Mouse (Mus musculus) CH12.LX (cell line): ENCODE measurements at regions not wholly inside any gene's neighbourhood (a gene's known extent, or its start where the extent isn't known, plus 50 kb on each side); places are given as distances from the start of the nearest gene placed in this dataset.

Experiments used
- DNase-seq: peaks from one replicate; pipeline ENCODE4 v3.0.0-alpha.2; 2013; ENCODE audit errors: extremely low read depth
- H3K27ac ChIP-seq: 2 replicates; pipeline ENCODE4 v1.5.1; 2012; ENCODE audit warnings: low read depth, mild to moderate bottlenecking, control low read depth, moderate library complexity; ENCODE audit not compliant: insufficient read depth
- H3K27me3 ChIP-seq: replicated peaks from 2 replicates; pipeline ENCODE3; 2012; ENCODE audit warnings: inconsistent platforms
- H3K36me3 ChIP-seq, 2 experiments: replicated peaks in 1 of 2; 2 replicates each; pipeline versions ENCODE3 to v1.6.1; 2012; ENCODE audit warnings: inconsistent platforms in 1 of 2, low read length in 1 of 2, mild to moderate bottlenecking in 1 of 2, mixed read lengths in 1 of 2, moderate library complexity in 1 of 2; ENCODE audit not compliant: control insufficient read depth in 1 of 2, insufficient read depth in 1 of 2
- H3K4me1 ChIP-seq, 2 experiments: 2 replicates each; pipeline ENCODE4 v1.6.1; 2012; ENCODE audit warnings: inconsistent platforms in 1 of 2, moderate library complexity in 1 of 2; ENCODE audit not compliant: insufficient read depth in 2 of 2, control insufficient read depth in 1 of 2
- H3K4me2 ChIP-seq: 2 replicates; pipeline ENCODE4 v1.6.1; 2012; ENCODE audit warnings: low read depth, mild to moderate bottlenecking, control low read depth; ENCODE audit not compliant: poor library complexity, insufficient read depth, severe bottlenecking
- H3K4me3 ChIP-seq, 3 experiments: fragments of 150-350 bp in 1 of 3; sonication (generic) in 1 of 3; replicated peaks in 1 of 3; 2 replicates each; pipeline versions ENCODE3 to v1.5.1; 2011 to 2012; ENCODE audit warnings: low read depth in 2 of 3, low read length in 2 of 3, mild to moderate bottlenecking in 2 of 3, moderate library complexity in 2 of 3, control low read depth in 1 of 3, improper control_type of control experiment in 1 of 3, inconsistent platforms in 1 of 3, mixed read lengths in 1 of 3; ENCODE audit not compliant: poor library complexity in 1 of 3
- H3K79me2 ChIP-seq: replicated peaks from 2 replicates; pipeline ENCODE4 v1.6.1; 2012; ENCODE audit warnings: mild to moderate bottlenecking, moderate library complexity; ENCODE audit not compliant: control insufficient read depth, poor library complexity, insufficient read depth, severe bottlenecking; ENCODE audit errors: extremely low read depth
- H3K9ac ChIP-seq: 2 replicates; pipeline ENCODE4 v1.6.1; 2012; ENCODE audit warnings: low read depth, mild to moderate bottlenecking, control low read depth, moderate library complexity; ENCODE audit not compliant: insufficient read depth
- H3K9me3 ChIP-seq: replicated peaks from 2 replicates; pipeline ENCODE3; 2012; ENCODE audit warnings: low read length, inconsistent platforms, mixed read lengths
- CHD2 ChIP-seq: IDR thresholded peaks from 2 replicates; pipeline ENCODE4 v1.6.1; 2011; ENCODE audit warnings: low read length, improper control_type of control experiment
- ELF1 ChIP-seq: IDR thresholded peaks from 2 replicates; pipeline ENCODE4 v1.6.1; 2014; ENCODE audit warnings: low read depth, mild to moderate bottlenecking, inconsistent platforms, low read length, improper control_type of control experiment
- IRF4 ChIP-seq: IDR thresholded peaks from 2 replicates; pipeline ENCODE4 v1.6.1; 2014; ENCODE audit warnings: low read depth, mild to moderate bottlenecking, inconsistent platforms, low read length, improper control_type of control experiment
- JUN ChIP-seq: IDR thresholded peaks from 2 replicates; pipeline ENCODE4 v1.6.1; 2011; ENCODE audit warnings: low read depth, mild to moderate bottlenecking, low read length, improper control_type of control experiment, moderate library complexity; ENCODE audit not compliant: insufficient read depth
- MAX ChIP-seq: IDR thresholded peaks from 2 replicates; pipeline ENCODE4 v1.6.1; 2011; ENCODE audit warnings: low read length, improper control_type of control experiment
- MAZ ChIP-seq: IDR thresholded peaks from 2 replicates; pipeline ENCODE4 v1.6.1; 2012; ENCODE audit warnings: low read depth, mild to moderate bottlenecking, inconsistent platforms, low read length, improper control_type of control experiment, moderate library complexity
- MEF2A ChIP-seq: IDR thresholded peaks from 2 replicates; pipeline ENCODE4 v1.6.1; 2014; ENCODE audit warnings: low read depth, mild to moderate bottlenecking, inconsistent platforms, low read length, improper control_type of control experiment, borderline replicate concordance
- MXI1 ChIP-seq: IDR thresholded peaks from 2 replicates; pipeline ENCODE4 v1.6.1; 2011; ENCODE audit warnings: mild to moderate bottlenecking, low read depth, low read length, improper control_type of control experiment
- MYC ChIP-seq: IDR thresholded peaks from 2 replicates; pipeline ENCODE4 v1.6.1; 2011; ENCODE audit warnings: low read depth, mild to moderate bottlenecking, improper control_type of control experiment, low read length
- NRF1 ChIP-seq: IDR thresholded peaks from 2 replicates; pipeline ENCODE4 v1.6.1; 2014; ENCODE audit warnings: low read depth, mild to moderate bottlenecking, inconsistent platforms, low read length, improper control_type of control experiment, moderate library complexity
- POLR2AphosphoS2 ChIP-seq: IDR thresholded peaks from 2 replicates; pipeline ENCODE4 v1.6.1; 2011; ENCODE audit warnings: low read depth, low read length, improper control_type of control experiment
- RCOR1 ChIP-seq: conservative IDR thresholded peaks from 2 replicates; pipeline ENCODE4 v1.6.1; 2012; ENCODE audit warnings: low read depth, mild to moderate bottlenecking, inconsistent platforms, low read length, improper control_type of control experiment
- TCF12 ChIP-seq: IDR thresholded peaks from 2 replicates; pipeline ENCODE4 v1.6.1; 2014; ENCODE audit warnings: low read depth, mild to moderate bottlenecking, inconsistent platforms, low read length, improper control_type of control experiment
- UBTF ChIP-seq: IDR thresholded peaks from 2 replicates; pipeline ENCODE4 v1.6.1; 2012; ENCODE audit warnings: low read depth, mild to moderate bottlenecking, inconsistent platforms, low read length, improper control_type of control experiment, moderate library complexity
- ZKSCAN1 ChIP-seq: IDR thresholded peaks from 2 replicates; pipeline ENCODE4 v1.6.1; 2012; ENCODE audit warnings: low read depth, inconsistent platforms, low read length, improper control_type of control experiment, borderline replicate concordance
- ZMIZ1 ChIP-seq: IDR thresholded peaks from 2 replicates; pipeline ENCODE4 v1.6.1; 2012; ENCODE audit warnings: low read depth, mild to moderate bottlenecking, inconsistent platforms, low read length, improper control_type of control experiment
- ZNF384 ChIP-seq: IDR thresholded peaks from 2 replicates; pipeline ENCODE4 v1.6.1; 2012; ENCODE audit warnings: low read depth, low read length, improper control_type of control experiment, inconsistent platforms
- dilution Hi-C: fragments of 300-500 bp; cut with MboI; formaldehyde crosslinking; loops from 2 replicates; pipeline ENCODE4 v1.14.3; 2020; ENCODE audit warnings: low sequenced_read_pairs; ENCODE audit not compliant: extremely low pct_unique_long_range_greater_than_20kb, extremely low pct_ligation_motif_present
- in situ Hi-C: fragments of 300-500 bp; cut with MboI; formaldehyde crosslinking; loops from 3 replicates; pipeline ENCODE4 v1.14.3; 2019; ENCODE audit warnings: low sequenced_read_pairs, low pct_ligation_motif_present, low pct_unique_long_range_greater_than_20kb, mixed read lengths

DNA sequence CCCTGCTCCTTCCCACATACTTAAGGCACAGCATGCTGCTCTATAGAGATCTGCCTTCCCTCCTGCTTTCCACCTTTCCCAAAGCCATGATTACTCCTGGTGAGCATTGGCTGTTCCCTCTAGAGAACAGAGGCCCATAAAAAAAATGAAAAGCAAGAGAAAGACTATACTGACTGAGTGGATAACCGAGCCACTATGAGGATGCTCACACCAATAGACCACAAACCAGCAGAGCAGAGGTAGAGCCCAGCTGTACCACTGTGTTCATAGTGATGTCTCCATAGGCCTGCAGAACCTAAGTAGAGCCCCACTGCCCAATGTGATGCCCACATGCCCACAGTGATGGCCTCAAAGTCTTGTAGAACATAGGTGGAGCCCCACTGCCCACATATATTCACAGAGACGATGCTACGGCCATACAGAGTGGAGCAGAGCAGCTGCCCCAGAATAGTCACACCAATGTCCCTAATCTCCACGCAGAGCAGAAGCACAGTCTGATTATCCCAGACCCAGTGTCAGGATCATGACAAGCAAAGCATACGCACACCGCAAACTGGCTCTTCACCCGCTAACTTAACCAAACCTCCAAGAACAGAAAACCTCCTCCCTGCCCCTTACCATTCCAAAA, 174.8 kb upstream of the Nr4a3 start:
- Histone ChIP-seq H3K4me1 (no peaks in the 10 kb centered on the region), H3K79me2 (no peaks in the 10 kb centered on the region), H3K4me3 (no peak overlapping the region), H3K27me3 (no peaks in the 10 kb centered on the region), H3K9me3 (no peaks in the 10 kb centered on the region), H3K36me3 (no peaks in the 10 kb centered on the region), H3K27ac (no peak overlapping the region), H3K4me2 (no peak overlapping the region), H3K9ac (no peak overlapping the region)
- dilution Hi-C loops (no loop called here), in situ Hi-C loops (no loop called here)
- TF ChIP-seq JUN (no peak), ELF1 (no peak), ZMIZ1 (no peak), TCF12 (no peak), MAX (no peak), ZKSCAN1 (no peak), POLR2AphosphoS2 (no peak), NRF1 (no peak), CHD2 (no peak), MEF2A (no peak), MXI1 (no peak), RCOR1 (no peak), IRF4 (no peak), ZNF384 (no peak)
- no peak for DNase-seq

DNA sequence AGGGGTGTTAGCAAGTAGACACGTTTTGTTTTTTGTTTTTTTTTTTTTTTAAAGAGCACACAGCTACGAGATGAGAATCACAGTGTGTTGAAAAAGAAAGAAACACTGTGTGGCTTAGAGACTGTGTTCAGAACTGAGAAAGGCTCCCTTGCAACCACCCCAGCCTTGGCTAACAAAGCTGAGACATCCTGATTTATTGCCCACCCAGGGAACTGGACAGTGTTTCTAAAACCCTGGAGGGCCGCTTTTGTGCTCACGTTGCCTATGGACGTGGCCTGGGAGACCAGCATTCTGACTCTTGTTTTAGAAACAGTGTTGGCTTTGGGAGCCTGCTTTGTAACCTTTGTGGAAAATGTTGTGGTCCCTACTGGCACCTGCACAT, 174.3 kb upstream of the Nr4a3 start:
- no peak overlapping the region for H3K4me3 ChIP-seq
- dilution Hi-C loops (no loop called here), in situ Hi-C loops (no loop called here)
- no peak overlapping the region for H3K27ac ChIP-seq
- H3K9ac ChIP-seq = no peak overlapping the region
- H3K79me2 ChIP-seq = no peaks in the 10 kb centered on the region
- no peak for DNase-seq
- H3K4me2 ChIP-seq = no peak overlapping the region
- no peaks in the 10 kb centered on the region for H3K4me1 ChIP-seq
- H3K36me3 ChIP-seq = no peaks in the 10 kb centered on the region
- H3K9me3 ChIP-seq = no peaks in the 10 kb centered on the region
- no peak for TF ChIP-seq IRF4
- TF ChIP-seq TCF12 = no peak
- TF ChIP-seq POLR2AphosphoS2 = no peak
- no peak for TF ChIP-seq UBTF
- TF ChIP-seq MYC = no peak
- no peak for TF ChIP-seq MAZ
- H3K27me3 ChIP-seq = no peaks in the 10 kb centered on the region
